Mouse (Mus musculus): ENCODE measurements around the gene Ppp1r14b.
A peak's percentile ranks its signal among the peaks of the same experiment; 100 is the strongest.

Gene Ppp1r14b

GRCm38 (mm10) chr19:6974211-6975205 is at the start of gene Ppp1r14b:
Gene Ppp1r14b (plus strand): TSS chr19:6974968.
- DNase-seq: peak; percentile 77

- DNase-seq: no peak
These were observed 49.5 kb upstream of the Ppp1r14b start, which contains the start of gene Catsperz for GRCm38 (mm10) chr19:6925307-6925573. Gene Catsperz (minus strand): TSS chr19:6925380.

- DNase-seq: no peak
These were observed 49.0 kb upstream of the Ppp1r14b start for GRCm38 (mm10) chr19:6925611-6926329.

GRCm38 (mm10) chr19:6926559-6927255 is 48.1 kb upstream of the Ppp1r14b start:
- no peak for DNase-seq

GRCm38 (mm10) chr19:6928080-6928479 is 46.7 kb upstream of the Ppp1r14b start:
- DNase-seq: no peak

- DNase-seq: no peak
These were observed 43.8 kb upstream of the Ppp1r14b start for GRCm38 (mm10) chr19:6931002-6931401.

GRCm38 (mm10) chr19:6932018-6932417 is 42.8 kb upstream of the Ppp1r14b start:
- no peak for DNase-seq

- DNase-seq: no peak
These were observed 41.7 kb upstream of the Ppp1r14b start for GRCm38 (mm10) chr19:6933102-6933435.

GRCm38 (mm10) chr19:6933436-6934194 is 41.2 kb upstream of the Ppp1r14b start:
- DNase-seq: peak; percentile 65

GRCm38 (mm10) chr19:6934195-6934977 is 40.4 kb upstream of the Ppp1r14b start, which contains the start of gene Kcnk4:
Gene Kcnk4 (minus strand): TSS chr19:6934515.
- no peak for DNase-seq

GRCm38 (mm10) chr19:6936299-6936698 is 38.5 kb upstream of the Ppp1r14b start:
- no peak for DNase-seq

- peak; percentile 4 for DNase-seq
These were observed 37.0 kb upstream of the Ppp1r14b start for GRCm38 (mm10) chr19:6937541-6938465.

GRCm38 (mm10) chr19:6939106-6940002 is 35.4 kb upstream of the Ppp1r14b start:
- no peak for DNase-seq

GRCm38 (mm10) chr19:6940396-6941351 is 34.1 kb upstream of the Ppp1r14b start:
- peak; percentile 21 for DNase-seq

- DNase-seq: peak; percentile 94
These were observed 33.2 kb upstream of the Ppp1r14b start, which contains the start of gene Bad for GRCm38 (mm10) chr19:6941372-6942248. Gene Bad (plus strand): TSS chr19:6941861.

GRCm38 (mm10) chr19:6942249-6942691 is 32.5 kb upstream of the Ppp1r14b start, which contains the start of gene Gpr137:
Gene Gpr137 (minus strand): TSS chr19:6942480.
- peak; percentile 89 for DNase-seq

- no peak for DNase-seq
These were observed 32.0 kb upstream of the Ppp1r14b start for GRCm38 (mm10) chr19:6942764-6943163.
